Mouse (Mus musculus) mouse trophoblast stem cell (cell line): Measurements from ENCODE around the gene Hdac11.

Experiments
- in situ Hi-C, 2 experiments: fragments of 300-500 bp; cut with MseI, MboI; formaldehyde crosslinking; loops; 2 replicates in 1 of 2; 3 replicates in 1 of 2; pipeline ENCODE4 v1.15.1; 2025

The Hdac11 gene

GRCm38 (mm10) chr6:91169129-91169528 is 12.7 kb downstream of the Hdac11 start:
- in situ Hi-C loops, result no loop called here

DNA sequence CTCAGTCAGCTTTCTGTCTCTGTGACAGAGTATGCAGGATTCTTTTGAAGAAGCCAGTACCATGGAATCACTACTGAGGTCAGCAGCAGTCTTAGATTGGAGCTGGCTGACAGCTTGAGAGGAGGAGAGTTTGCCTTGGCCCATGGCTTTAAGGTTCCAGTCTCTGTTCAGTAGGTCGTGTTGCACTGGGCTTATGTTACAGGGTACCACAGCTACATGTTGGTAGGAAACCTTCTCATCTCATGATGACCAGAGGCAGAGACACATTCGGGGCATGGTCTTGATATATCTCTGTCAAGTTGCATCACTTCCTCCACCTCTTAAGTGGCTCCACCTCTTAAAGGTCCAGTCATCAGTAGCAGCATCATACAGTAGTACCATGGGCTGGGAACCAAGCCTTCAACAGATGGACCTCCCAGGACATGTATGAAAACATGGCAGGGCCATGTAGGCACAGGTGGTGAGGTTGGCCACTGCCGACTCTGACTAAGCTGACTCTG is 15.0 kb downstream of the Hdac11 start:
- in situ Hi-C loops, result loop anchor here in 1 of 2 experiments (10.0 kb wide), 1 partner anchor 243 kb away; the partner anchor contains the start of gene Wnt7a

GRCm38 (mm10) chr6:91172381-91172780 is 15.9 kb downstream of the Hdac11 start:
- in situ Hi-C loops, result loop anchor here in 1 of 2 experiments (10.0 kb wide), 1 partner anchor 242 kb away; the partner anchor contains the start of gene Wnt7a

DNA sequence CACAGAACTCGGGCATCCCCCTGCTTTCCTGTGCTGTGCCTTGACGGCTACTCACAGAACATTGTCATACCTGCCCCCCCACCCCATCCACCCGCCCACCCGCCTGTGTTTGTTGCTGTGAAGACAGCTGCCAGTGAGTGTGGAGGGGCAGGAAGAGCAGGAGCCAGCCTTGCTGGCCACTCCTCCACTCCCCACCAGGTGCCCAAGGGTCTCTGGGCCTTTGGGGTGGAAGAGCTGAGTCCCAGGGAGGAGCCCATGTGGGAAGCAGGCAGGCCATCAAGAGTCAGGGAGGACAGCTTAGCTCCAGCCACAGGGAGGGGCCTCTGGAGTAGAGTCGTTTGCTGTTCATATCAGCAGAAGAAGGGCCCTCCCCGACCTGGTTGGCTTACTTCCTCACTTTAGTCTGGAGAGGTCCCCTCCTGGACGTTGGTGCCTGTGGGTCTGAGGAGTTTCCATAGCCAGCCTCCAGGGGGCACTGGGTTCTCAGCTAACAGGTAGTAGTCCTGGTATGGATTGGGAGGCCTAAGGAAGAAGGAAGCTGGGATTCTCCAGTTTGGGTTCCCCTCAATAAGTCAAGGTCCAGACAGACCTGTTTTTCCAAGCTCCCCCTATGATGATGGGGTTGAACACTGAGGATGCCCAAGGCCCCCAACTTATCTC is 16.9 kb downstream of the Hdac11 start:
- in situ Hi-C loops, result loop anchor here in 1 of 2 experiments (10.0 kb wide), 1 partner anchor 241 kb away; the partner anchor contains the start of gene Wnt7a

GRCm38 (mm10) chr6:91174211-91174610 is 17.7 kb downstream of the Hdac11 start:
- in situ Hi-C loops, result loop anchor here in 1 of 2 experiments (10.0 kb wide), 1 partner anchor 241 kb away; the partner anchor contains the start of gene Wnt7a

DNA sequence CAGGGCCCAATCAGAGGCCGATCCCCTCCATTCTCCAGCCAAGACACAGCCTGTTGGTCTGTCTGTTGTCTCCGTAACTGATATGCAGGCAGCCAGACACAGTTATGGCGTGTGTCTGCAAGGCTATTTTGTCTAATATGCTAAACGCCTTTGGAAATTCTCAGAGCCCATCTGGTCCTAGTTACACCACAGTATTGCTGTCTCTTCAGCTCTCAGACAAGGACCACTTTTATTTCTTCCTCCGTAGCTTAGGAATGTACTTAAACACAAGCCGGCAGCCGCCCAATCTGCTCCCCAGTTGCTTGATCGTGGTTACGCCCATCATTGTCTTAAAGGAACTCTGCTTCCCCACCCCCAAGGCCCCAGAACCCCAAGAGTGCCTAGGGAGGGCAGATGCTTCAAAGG is 24.3 kb downstream of the Hdac11 start:
- in situ Hi-C loops, result loop anchor here in 1 of 2 experiments (5.0 kb wide), 1 partner anchor 97 kb away; no protein-coding TSS in a partner anchor

GRCm38 (mm10) chr6:91181320-91181719 is 24.9 kb downstream of the Hdac11 start:
- in situ Hi-C loops, result loop anchor here in 1 of 2 experiments (5.0 kb wide), 1 partner anchor 96 kb away; no protein-coding TSS in a partner anchor

- in situ Hi-C loops, result loop anchor here in 1 of 2 experiments (5.0 kb wide), 1 partner anchor 95 kb away; no protein-coding TSS in a partner anchor
These were observed 25.6 kb downstream of the Hdac11 start for GRCm38 (mm10) chr6:91182075-91182490.

DNA sequence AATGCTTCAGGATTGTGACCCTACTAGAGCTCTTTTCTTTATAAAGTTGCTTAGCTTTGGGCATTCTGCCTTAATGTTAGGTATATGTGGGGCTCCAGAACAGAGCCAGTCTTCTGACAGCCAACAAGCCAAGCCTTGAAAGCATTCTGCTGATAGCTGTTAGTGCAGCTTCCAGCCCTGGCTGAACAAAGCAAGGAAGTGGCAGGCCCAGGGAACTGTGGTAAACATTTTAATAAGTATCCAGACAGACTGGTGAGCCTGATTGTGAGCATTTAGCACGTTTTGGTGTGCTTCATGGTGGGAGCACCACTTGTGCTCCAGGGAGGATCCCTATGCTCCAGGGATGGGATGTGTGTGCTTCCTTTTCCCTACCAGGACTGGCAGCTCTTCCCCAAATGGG is 26.6 kb downstream of the Hdac11 start:
- in situ Hi-C loops, result loop anchor here in 1 of 2 experiments (5.0 kb wide), 1 partner anchor 94 kb away; no protein-coding TSS in a partner anchor

GRCm38 (mm10) chr6:91183980-91184379 is 27.5 kb downstream of the Hdac11 start:
- in situ Hi-C loops, result loop anchor here in 1 of 2 experiments (5.0 kb wide), 1 partner anchor 93 kb away; no protein-coding TSS in a partner anchor

- in situ Hi-C loops, result loop anchor here in 1 of 2 experiments (5.0 kb wide), 1 partner anchor 93 kb away; no protein-coding TSS in a partner anchor
These were observed 28.3 kb downstream of the Hdac11 start for GRCm38 (mm10) chr6:91184776-91185175.

GRCm38 (mm10) chr6:91185502-91185901 is 29.0 kb downstream of the Hdac11 start:
- in situ Hi-C loops, result no loop called here

- in situ Hi-C loops, result no loop called here
These were observed 29.9 kb downstream of the Hdac11 start for GRCm38 (mm10) chr6:91186161-91186931.

DNA sequence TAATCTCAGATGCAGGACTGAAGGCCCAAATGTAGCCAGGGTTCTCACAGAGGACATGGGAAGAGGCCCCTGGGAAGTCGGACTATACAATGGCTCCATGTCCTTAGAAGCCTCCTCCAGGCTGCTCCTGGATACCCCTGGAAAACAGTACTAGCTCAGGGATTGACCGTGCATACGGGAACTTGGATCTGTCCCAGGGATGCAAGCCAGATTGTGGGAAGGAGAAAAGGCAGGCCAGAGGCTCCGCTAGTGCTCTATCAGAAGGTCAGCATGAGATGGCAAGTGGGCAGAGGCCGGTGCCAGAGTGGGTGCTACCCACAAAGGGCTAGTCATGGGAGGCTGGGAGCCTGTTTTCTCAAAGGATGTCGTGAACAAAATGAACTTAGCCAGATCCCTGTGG is 30.5 kb downstream of the Hdac11 start:
- in situ Hi-C loops, result no loop called here

- in situ Hi-C loops, result no loop called here
These were observed 31.4 kb downstream of the Hdac11 start for GRCm38 (mm10) chr6:91187871-91188270.

GRCm38 (mm10) chr6:91189971-91190370 is 33.5 kb downstream of the Hdac11 start:
- in situ Hi-C loops, result no loop called here

- in situ Hi-C loops, result no loop called here
These were observed 35.0 kb downstream of the Hdac11 start for GRCm38 (mm10) chr6:91191465-91191864.

GRCm38 (mm10) chr6:91192421-91192820 is 36.0 kb downstream of the Hdac11 start:
- in situ Hi-C loops, result no loop called here

DNA sequence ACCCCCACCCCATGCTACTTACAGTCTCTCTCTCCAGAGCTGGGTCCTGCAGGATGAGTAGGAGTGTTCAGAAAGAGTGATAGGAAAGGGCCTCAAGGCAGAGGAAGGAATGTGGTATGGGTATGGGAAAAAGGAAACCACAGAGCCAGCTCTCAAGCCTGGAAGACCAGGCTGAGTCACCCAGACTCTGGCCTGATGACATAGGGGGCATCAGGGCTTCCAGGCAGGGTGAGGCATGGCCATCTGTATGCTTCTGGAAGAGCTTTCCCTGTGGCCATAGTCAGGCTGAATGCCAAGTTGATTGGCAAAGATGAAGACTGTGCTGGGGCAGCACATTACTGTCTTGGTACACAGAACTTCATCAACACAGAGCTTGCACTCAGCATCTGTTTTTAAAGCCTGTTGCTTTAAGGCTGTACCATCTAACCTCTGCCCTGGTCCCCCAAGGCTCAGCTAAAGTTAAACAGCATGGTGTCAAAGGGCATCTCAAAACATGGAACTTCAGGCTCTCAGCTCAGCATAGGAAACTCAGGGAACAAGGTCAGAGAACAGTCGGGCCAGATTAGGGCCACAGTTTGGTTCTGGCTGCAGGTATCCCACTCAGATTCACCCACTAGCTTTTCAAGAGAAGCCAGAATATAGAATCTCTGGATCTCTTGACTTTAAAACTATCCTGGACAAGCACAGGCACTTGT is 36.5 kb downstream of the Hdac11 start:
- in situ Hi-C loops, result no loop called here

DNA sequence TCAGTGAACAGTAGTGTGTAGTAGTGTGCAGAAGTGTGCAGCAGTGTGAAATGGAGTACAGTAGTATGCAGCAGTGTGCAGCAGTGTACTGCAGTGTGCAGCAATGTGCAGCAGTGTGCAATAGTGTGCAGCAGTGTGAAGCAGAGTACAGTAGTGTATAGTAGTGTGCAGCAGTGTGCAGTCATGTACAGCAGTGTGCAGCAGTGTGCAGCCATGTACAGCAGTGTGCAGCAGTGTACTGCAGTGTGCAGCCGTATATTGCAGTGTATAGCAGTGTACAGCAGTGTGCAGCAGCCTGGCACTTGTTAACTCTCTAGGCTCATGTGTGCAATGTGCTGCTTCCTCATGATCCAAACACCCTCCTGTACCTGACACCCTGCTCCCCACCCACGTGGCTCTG is 42.0 kb downstream of the Hdac11 start:
- in situ Hi-C loops, result no loop called here
